Comparison of ENCODE assay signal across 9 mouse cellular contexts in the genomic region with DNA sequence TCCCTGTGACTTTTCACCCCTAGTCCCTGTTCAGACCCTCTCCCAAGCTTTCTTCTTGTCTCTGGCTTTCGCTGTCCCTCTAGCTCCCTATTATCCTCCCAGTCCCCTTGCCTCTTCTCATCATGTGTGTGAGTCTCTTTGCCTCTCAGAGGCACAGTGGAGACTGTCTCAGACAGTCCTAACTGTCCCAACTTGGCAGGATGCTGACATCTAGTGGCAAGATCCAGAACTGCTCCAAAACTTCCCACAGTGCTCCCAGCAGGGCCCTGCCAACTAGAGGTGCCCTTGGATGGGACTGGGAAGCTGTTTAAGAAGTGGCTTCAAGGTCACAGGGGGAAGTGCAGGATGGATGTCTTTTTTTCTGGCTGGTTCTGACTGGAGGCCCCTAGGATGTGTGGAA. TPM values are rescaled to one million over a fixed set of nuclear protein-coding genes. Genes with fewer than 3 reads are reported as not detected.
DNase-seq lines count a peak whose midpoint lies in the region; ATAC-seq and TF ChIP-seq lines count a peak whose summit lies in the region.
"Had no signal": no experiment of that assay in that cellular context is flagged by ENCODE, and none has a peak within 500 bp of the region (broad histone marks: within the 10 kb centered on the region; RNA-seq: fewer than 3 reads in every experiment).

No protein-coding gene starts in this region.

- no peaks in the 10 kb centered on the region for H3K79me2 ChIP-seq in CH12.LX (replicated peaks; ENCODE audit: control insufficient read depth, extremely low read depth, insufficient read depth, poor library complexity, severe bottlenecking)

- peak; percentile 91 for TF ChIP-seq RAD21 in CH12.LX (IDR thresholded peaks at IDR 0.05; ENCODE audit: low read depth, low read length)

- H3K27me3 ChIP-seq in CH12.LX (replicated peaks), result peaks cover 73% of the 10 kb centered on the region
- no peaks in the 10 kb centered on the region for H3K27me3 ChIP-seq in forebrain, embryonic 13.5 days
- H3K27me3 ChIP-seq in liver, embryonic 13.5 days, result no peaks in the 10 kb centered on the region
- no peaks in the 10 kb centered on the region for H3K27me3 ChIP-seq in neural tube, embryonic 13.5 days
- no peaks in the 10 kb centered on the region for H3K27me3 ChIP-seq in stomach, postnatal 0 days (ENCODE audit: control insufficient read depth, insufficient read depth, low read length)

- DNase-seq in CH12.LX (ENCODE audit: extremely low read depth), result peak; percentile 69
- peak; percentile 38 for DNase-seq in c-Kit-positive CD71-positive TER-119-positive erythroid progenitor cells, embryonic 14.5 days (ENCODE audit: low spot score)
- peak; percentile 90 to 92 for DNase-seq in heart, postnatal 10 days
- DNase-seq in kidney, postnatal 36 days, result peak; percentile 84 to 91
- DNase-seq in liver, embryonic 13.5 days, result peak; percentile 16
- DNase-seq in stomach, postnatal 0 days (ENCODE audit: low spot score), result peak; percentile 86

- intact Hi-C loops in heart, postnatal 10 days (cut with DNase I), result loop anchor here (1.0 to 2.0 kb wide), 3 partner anchors 22 to 214 kb away; no protein-coding TSS in a partner anchor

- no peak overlapping the region for H3K9ac ChIP-seq in CH12.LX (ENCODE audit: insufficient read depth, low read depth)
- H3K9ac ChIP-seq in forebrain, embryonic 13.5 days, result no peak overlapping the region
- no peak overlapping the region for H3K9ac ChIP-seq in liver, embryonic 13.5 days
- H3K9ac ChIP-seq in neural tube, embryonic 13.5 days, result no peak overlapping the region
- no peak overlapping the region for H3K9ac ChIP-seq in stomach, postnatal 0 days (ENCODE audit: low read length)

- peak; percentile 72 to 95 for TF ChIP-seq CTCF in CH12.LX (conservative IDR thresholded peaks at IDR 0.05 in 1 of 2, IDR thresholded peaks at IDR 0.05 in 1 of 2; ENCODE audit: low read depth in 2 of 2, low read length in 2 of 2)
- TF ChIP-seq CTCF in stomach, postnatal 0 days (IDR thresholded peaks at IDR 0.05; ENCODE audit: low read depth), result peak; percentile 98

- dilution Hi-C loops in CH12.LX (cut with MboI; ENCODE audit: extremely low pct_ligation_motif_present, extremely low pct_unique_long_range_greater_than_20kb, low sequenced_read_pairs), result no loop called here

- peak; percentile 94 for ATAC-seq in forebrain, embryonic 13.5 days
- ATAC-seq in liver, embryonic 13.5 days (ENCODE audit: low read depth), result 0 out of 2 replicates have a peak, but pooled peaks have one; percentile 58
- ATAC-seq in neural tube, embryonic 13.5 days (ENCODE audit: low read depth), result peak; percentile 97
- ATAC-seq in stomach, postnatal 0 days (ENCODE audit: low FRiP score, low TSS enrichment), result peak; percentile 93

- no peak overlapping the region for H3K27ac ChIP-seq in CH12.LX (ENCODE audit: insufficient read depth, low read depth)
- H3K27ac ChIP-seq in forebrain, embryonic 13.5 days, result no peak overlapping the region
- H3K27ac ChIP-seq in liver, embryonic 13.5 days, result no peak overlapping the region
- no peak overlapping the region for H3K27ac ChIP-seq in neural tube, embryonic 13.5 days (replicated peaks)
- no peak overlapping the region for H3K27ac ChIP-seq in stomach, postnatal 0 days (replicated peaks)

- no peaks in the 10 kb centered on the region for H3K4me1 ChIP-seq in CH12.LX (ENCODE audit: control insufficient read depth in 1 of 2, insufficient read depth in 2 of 2)
- no peaks in the 10 kb centered on the region for H3K4me1 ChIP-seq in forebrain, embryonic 13.5 days
- no peaks in the 10 kb centered on the region for H3K4me1 ChIP-seq in liver, embryonic 13.5 days (replicated peaks)
- no peaks in the 10 kb centered on the region for H3K4me1 ChIP-seq in neural tube, embryonic 13.5 days (replicated peaks)
- H3K4me1 ChIP-seq in stomach, postnatal 0 days (replicated peaks; ENCODE audit: control insufficient read depth, insufficient read depth), result no peaks in the 10 kb centered on the region

- TF ChIP-seq POLR2A in CH12.LX (IDR thresholded peaks at IDR 0.05; ENCODE audit: low read depth, low read length), result no peak

- no peak overlapping the region for H3K4me2 ChIP-seq in CH12.LX (ENCODE audit: insufficient read depth, low read depth, poor library complexity, severe bottlenecking)
- no peak overlapping the region for H3K4me2 ChIP-seq in forebrain, embryonic 13.5 days
- no peak overlapping the region for H3K4me2 ChIP-seq in liver, embryonic 13.5 days
- no peak overlapping the region for H3K4me2 ChIP-seq in neural tube, embryonic 13.5 days
- no peak overlapping the region for H3K4me2 ChIP-seq in stomach, postnatal 0 days (replicated peaks; ENCODE audit: low read depth)

- 6% methylated on average over 1 of the region's 1 CpGs for WGBS in forebrain, embryonic 13.5 days
- WGBS in liver, embryonic 13.5 days (ENCODE audit: insufficient replicate concordance), result 5% methylated on average over 1 of the region's 1 CpGs
- 5% methylated on average over 1 of the region's 1 CpGs for WGBS in neural tube, embryonic 13.5 days
- 24% methylated on average over 1 of the region's 1 CpGs for WGBS in stomach, postnatal 0 days

- TF ChIP-seq EP300 in CH12.LX (IDR thresholded peaks at IDR 0.05; ENCODE audit: low read length), result no peak
- no peak for TF ChIP-seq EP300 in stomach, postnatal 0 days (optimal IDR thresholded peaks at IDR 0.05)

- H3K4me3 ChIP-seq in CH12.LX (replicated peaks in 1 of 3; ENCODE audit: low read depth in 2 of 3, low read length in 2 of 3, poor library complexity in 1 of 3), result no peak overlapping the region
- no peak overlapping the region for H3K4me3 ChIP-seq in forebrain, embryonic 13.5 days
- no peak overlapping the region for H3K4me3 ChIP-seq in liver, embryonic 13.5 days (replicated peaks)
- no peak overlapping the region for H3K4me3 ChIP-seq in neural tube, embryonic 13.5 days
- no peak overlapping the region for H3K4me3 ChIP-seq in stomach, postnatal 0 days (ENCODE audit: low read depth, low read length)

- H3K9me3 ChIP-seq in CH12.LX (replicated peaks; ENCODE audit: low read length), result peaks cover 5% of the 10 kb centered on the region
- H3K9me3 ChIP-seq in forebrain, embryonic 13.5 days (replicated peaks), result no peaks in the 10 kb centered on the region
- H3K9me3 ChIP-seq in liver, embryonic 13.5 days (replicated peaks), result no peaks in the 10 kb centered on the region
- no peaks in the 10 kb centered on the region for H3K9me3 ChIP-seq in neural tube, embryonic 13.5 days
- no peaks in the 10 kb centered on the region for H3K9me3 ChIP-seq in stomach, postnatal 0 days (ENCODE audit: control insufficient read depth, low read length)

- in situ Hi-C loops in CH12.LX (cut with MboI; ENCODE audit: low pct_ligation_motif_present, low pct_unique_long_range_greater_than_20kb, low sequenced_read_pairs), result loop anchor here (10.0 kb wide), 1 partner anchor 210 kb away; no protein-coding TSS in a partner anchor

- H3K36me3 ChIP-seq in CH12.LX (replicated peaks in 1 of 2; ENCODE audit: control insufficient read depth in 1 of 2, insufficient read depth in 1 of 2, low read length in 1 of 2), result no peaks in the 10 kb centered on the region
- H3K36me3 ChIP-seq in forebrain, embryonic 13.5 days (ENCODE audit: poor library complexity, severe bottlenecking), result no peaks in the 10 kb centered on the region
- no peaks in the 10 kb centered on the region for H3K36me3 ChIP-seq in liver, embryonic 13.5 days
- H3K36me3 ChIP-seq in neural tube, embryonic 13.5 days, result no peaks in the 10 kb centered on the region
- H3K36me3 ChIP-seq in stomach, postnatal 0 days (ENCODE audit: control insufficient read depth, insufficient read depth, low read length), result no peaks in the 10 kb centered on the region

TF ChIP-seq in CH12.LX, 34 proteins besides CTCF, POLR2A, EP300 and RAD21 (continues in another document):
- peak; percentile 84 for TF ChIP-seq SMC3 (IDR thresholded peaks at IDR 0.05; ENCODE audit: low read depth, low read length)
- TF ChIP-seq ZC3H11A (IDR thresholded peaks at IDR 0.05; ENCODE audit: low read depth, low read length), result peak; percentile 46

RNA-seq across cellular contexts. Expression of gene Klk4, which starts 13.9 kb away (rescaled TPM):
- total RNA-seq in CH12.LX (2012; rRNA removed) (not detected in 2 replicates), CH12.LX (2014; rRNA removed) (not detected in 2 replicates)
- 0.26 TPM in 1 of 2 replicates, not detected in the other for polyA plus RNA-seq in CH12.LX (2012; ENCODE audit: insufficient read length, low read depth)
- 0.14 TPM in 1 of 2 replicates, not detected in the other for polyA plus RNA-seq in forebrain, embryonic 13.5 days (2015; fragmentation: Nextera tagmentation; extraction: Ambion mirVana)
- not detected for total RNA-seq in heart, postnatal 10 days (2021)
- polyA plus RNA-seq in liver, embryonic 13.5 days (2015; fragmentation: Nextera tagmentation; extraction: Ambion mirVana), result not detected in 2 replicates
- 0.31 TPM in 1 of 2 replicates, not detected in the other for polyA plus RNA-seq in neural tube, embryonic 13.5 days (2015; fragmentation: Nextera tagmentation; extraction: Ambion mirVana)
- not detected in 2 replicates for polyA plus RNA-seq in stomach, postnatal 0 days (2015; fragmentation: Nextera tagmentation; extraction: Ambion mirVana)
- polyA plus RNA-seq: gonadal fat pad, adult 2 months had no signal

RNA-seq across cellular contexts. Expression of gene Klk15, which starts 38.7 kb away (rescaled TPM):
- total RNA-seq in CH12.LX (2012; rRNA removed) (not detected in 2 replicates), CH12.LX (2014; rRNA removed) (not detected in 2 replicates)
- not detected in 2 replicates for polyA plus RNA-seq in CH12.LX (2012; ENCODE audit: insufficient read length, low read depth)
- not detected in 2 replicates for polyA plus RNA-seq in forebrain, embryonic 13.5 days (2015; fragmentation: Nextera tagmentation; extraction: Ambion mirVana)
- not detected for total RNA-seq in heart, postnatal 10 days (2021)
- not detected in 2 replicates for polyA plus RNA-seq in liver, embryonic 13.5 days (2015; fragmentation: Nextera tagmentation; extraction: Ambion mirVana)
- polyA plus RNA-seq in neural tube, embryonic 13.5 days (2015; fragmentation: Nextera tagmentation; extraction: Ambion mirVana), result not detected in 2 replicates
- not detected in 2 replicates for polyA plus RNA-seq in stomach, postnatal 0 days (2015; fragmentation: Nextera tagmentation; extraction: Ambion mirVana)
- polyA plus RNA-seq: gonadal fat pad, adult 2 months had no signal

RNA-seq across cellular contexts. Expression of gene Klk5, which starts 53.1 kb away (rescaled TPM):
- total RNA-seq in CH12.LX (2012; rRNA removed) (not detected in 2 replicates), CH12.LX (2014; rRNA removed) (not detected in 2 replicates)
- not detected in 2 replicates for polyA plus RNA-seq in CH12.LX (2012; ENCODE audit: insufficient read length, low read depth)
- not detected in 2 replicates for polyA plus RNA-seq in forebrain, embryonic 13.5 days (2015; fragmentation: Nextera tagmentation; extraction: Ambion mirVana)
- not detected for total RNA-seq in heart, postnatal 10 days (2021)
- polyA plus RNA-seq in liver, embryonic 13.5 days (2015; fragmentation: Nextera tagmentation; extraction: Ambion mirVana), result not detected in 2 replicates
- polyA plus RNA-seq in neural tube, embryonic 13.5 days (2015; fragmentation: Nextera tagmentation; extraction: Ambion mirVana), result not detected in 2 replicates
- 74.9 and 79.6 TPM in 2 replicates for polyA plus RNA-seq in stomach, postnatal 0 days (2015; fragmentation: Nextera tagmentation; extraction: Ambion mirVana)
- polyA plus RNA-seq: gonadal fat pad, adult 2 months had no signal

RNA-seq across cellular contexts. Expression of gene Klk1b8, which starts 55.6 kb away (rescaled TPM):
- total RNA-seq in CH12.LX (2012; rRNA removed) (not detected in 2 replicates), CH12.LX (2014; rRNA removed) (not detected in 2 replicates)
- not detected in 2 replicates for polyA plus RNA-seq in CH12.LX (2012; ENCODE audit: insufficient read length, low read depth)
- not detected in 2 replicates for polyA plus RNA-seq in forebrain, embryonic 13.5 days (2015; fragmentation: Nextera tagmentation; extraction: Ambion mirVana)
- total RNA-seq in heart, postnatal 10 days (2021), result not detected
- not detected in 2 replicates for polyA plus RNA-seq in liver, embryonic 13.5 days (2015; fragmentation: Nextera tagmentation; extraction: Ambion mirVana)
- polyA plus RNA-seq in neural tube, embryonic 13.5 days (2015; fragmentation: Nextera tagmentation; extraction: Ambion mirVana), result not detected in 2 replicates
- not detected in 2 replicates for polyA plus RNA-seq in stomach, postnatal 0 days (2015; fragmentation: Nextera tagmentation; extraction: Ambion mirVana)

Comparison
In these comparisons a context has a peak if more than half of its experiments do, and no peak if none do; other contexts are left out.
1. DNase-seq: peak in every context shown above with its lines; median percentile 91 in heart, postnatal 10 days; 88 in kidney, postnatal 36 days; 86 in stomach, postnatal 0 days; 69 in CH12.LX; 38 in c-Kit-positive CD71-positive TER-119-positive erythroid progenitor cells, embryonic 14.5 days; 16 in liver, embryonic 13.5 days.
2. RNA of gene Klk5, which starts 53.1 kb away (polyA plus RNA-seq): 74.9 to 79.6 TPM in stomach, postnatal 0 days; not detected in CH12.LX, not detected in forebrain, embryonic 13.5 days, not detected in liver, embryonic 13.5 days and not detected in neural tube, embryonic 13.5 days; every median in the first group is over 10 times any median in the second.
3. Peak in every context shown above with its lines, with median percentiles within 50 percentile points of each other: ATAC-seq.